Mouse (Mus musculus) layer of hippocampus, postnatal 36 days (tissue): ENCODE data around the gene Tinagl1. TPM values are rescaled to one million over a fixed set of nuclear protein-coding genes. Genes with fewer than 3 reads are reported as not detected.
A peak's percentile ranks its signal among the peaks of the same experiment; 100 is the strongest.

Source experiments
- DNase-seq, 2 experiments: peaks; one replicate each; pipeline ENCODE4 v3.0.0; 2022
- total RNA-seq, 2 experiments: library from RNA; stranded (reverse); gene quantifications; 2 replicates each; pipeline ENCODE4 v1.2.3; 2021

The Tinagl1 gene
- 1 to 10 TPM; 6.2 to 9.9 TPM for total RNA-seq

- no peak for DNase-seq
Observed at GRCm38 (mm10) chr4:130175072-130175711, at the start of gene Tinagl1. Gene Tinagl1, minus strand, starts transcription at chr4:130175122.

DNA sequence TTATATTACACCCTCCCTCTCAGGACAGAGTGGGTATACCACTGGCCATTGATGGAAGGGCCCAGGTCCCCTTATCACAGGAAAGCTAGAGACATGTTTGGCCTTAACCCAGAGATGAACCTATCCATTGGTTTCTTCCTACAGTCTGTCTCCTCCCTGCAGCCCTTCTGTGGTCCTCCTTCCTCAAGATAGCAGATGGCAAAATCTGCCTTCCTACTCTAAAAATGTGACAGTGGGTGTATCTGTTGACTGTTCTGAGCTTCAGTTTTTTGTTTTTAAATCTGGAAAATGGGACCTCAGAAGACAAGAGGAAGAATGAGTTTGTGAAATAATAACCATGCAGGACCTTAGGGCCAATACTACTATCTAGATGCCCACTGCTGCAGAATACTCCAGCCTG lies 49.1 kb upstream of the Tinagl1 start:
- no peak for DNase-seq

GRCm38 (mm10) chr4:130222179-130222578 lies 47.3 kb upstream of the Tinagl1 start, which contains the start of gene Gm853:
Gene Gm853, minus strand, starts transcription at chr4:130222401.
- DNase-seq: no peak

DNA sequence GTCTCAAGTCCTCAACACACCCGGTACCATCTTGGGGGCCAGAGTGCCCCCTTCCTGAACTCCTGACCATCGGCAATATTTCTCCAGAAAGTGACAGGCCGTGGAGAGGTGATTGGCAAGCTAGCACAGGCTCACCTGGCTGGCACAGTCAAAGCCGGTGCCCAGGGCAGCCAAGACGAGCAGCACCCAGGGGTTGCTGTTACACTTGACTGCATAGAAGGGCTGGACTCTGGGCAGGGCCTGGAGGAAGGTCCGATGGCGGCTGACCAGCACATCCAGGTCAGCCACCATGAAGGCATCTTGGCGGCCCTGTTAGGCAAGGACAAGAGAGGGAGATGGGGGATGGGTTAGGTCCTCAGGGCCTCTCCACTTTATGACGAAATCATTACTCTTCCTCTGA lies 45.3 kb upstream of the Tinagl1 start:
- no peak for DNase-seq

- DNase-seq: no peak
Observed at GRCm38 (mm10) chr4:130215392-130215791, 40.5 kb upstream of the Tinagl1 start.

DNA sequence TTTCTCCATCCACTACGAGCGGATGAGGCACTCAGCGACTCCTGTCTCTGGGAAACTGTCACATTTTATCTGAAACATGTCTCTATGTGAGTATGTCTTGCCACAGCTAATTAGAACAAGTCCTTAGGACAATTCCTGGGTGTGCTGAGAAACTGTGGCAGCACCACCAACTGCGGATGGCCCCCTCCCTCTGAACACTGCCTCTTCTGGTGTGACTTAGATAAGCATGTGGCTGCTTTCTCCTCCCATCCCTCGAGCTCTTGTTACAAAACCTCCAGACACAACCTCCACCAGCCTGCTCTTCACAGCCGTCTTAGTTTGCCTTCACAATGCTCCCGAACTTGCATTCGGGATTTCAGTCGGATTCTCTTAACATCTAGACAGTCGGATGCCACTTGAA lies 38.9 kb upstream of the Tinagl1 start:
- DNase-seq: no peak

GRCm38 (mm10) chr4:130213197-130213596 lies 38.3 kb upstream of the Tinagl1 start:
- DNase-seq: no peak

GRCm38 (mm10) chr4:130212421-130212820 lies 37.5 kb upstream of the Tinagl1 start:
- no peak for DNase-seq

- no peak for DNase-seq
Observed at GRCm38 (mm10) chr4:130211870-130212269, 36.9 kb upstream of the Tinagl1 start.

DNA sequence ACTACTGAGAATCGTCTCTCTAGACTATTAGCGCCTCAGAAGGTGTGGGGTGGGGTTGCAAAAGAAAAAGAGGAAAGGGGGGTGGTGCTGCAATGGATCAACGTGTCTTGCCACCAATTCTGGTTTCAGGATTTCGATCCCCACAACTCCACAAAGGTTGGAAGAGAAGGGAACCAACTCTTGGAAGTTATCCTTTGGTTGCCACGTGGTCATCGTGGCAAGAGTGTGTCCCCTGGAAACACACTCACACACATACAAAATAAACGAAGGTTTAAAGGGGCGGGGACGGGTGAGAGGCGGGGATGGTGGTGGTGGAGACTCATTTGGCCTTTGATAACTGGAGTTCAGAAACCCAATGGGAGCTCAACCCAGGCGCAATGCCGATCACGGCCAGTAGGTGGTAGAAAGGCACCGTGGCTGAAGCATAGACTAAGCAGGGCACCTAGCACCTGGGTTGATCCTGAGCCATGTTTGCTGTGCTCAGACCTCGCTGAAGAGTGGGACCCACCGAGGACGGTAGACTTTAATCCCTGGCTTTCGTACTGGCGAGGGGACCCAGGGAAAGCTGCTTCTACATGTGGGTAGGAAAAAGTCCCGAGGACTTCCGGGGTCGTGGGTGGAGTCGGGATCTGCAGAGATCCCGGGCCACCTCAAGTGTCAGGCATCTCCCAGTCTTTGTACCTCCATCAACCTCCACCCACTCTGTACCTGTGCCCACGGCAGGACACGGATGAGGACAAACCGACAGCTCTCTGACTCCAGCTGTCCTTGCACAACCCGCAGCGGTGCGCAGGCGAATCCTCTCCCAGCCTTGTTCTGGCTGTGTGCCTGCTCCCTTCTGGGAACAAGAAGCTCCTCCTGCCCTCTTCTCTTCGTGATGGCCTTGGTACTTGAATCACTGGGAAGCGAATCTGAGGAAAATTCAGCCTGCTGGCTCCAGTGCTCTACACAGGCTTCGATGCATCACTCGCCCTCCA lies 24.1 kb upstream of the Tinagl1 start:
- peak; percentile 87 for DNase-seq

DNA sequence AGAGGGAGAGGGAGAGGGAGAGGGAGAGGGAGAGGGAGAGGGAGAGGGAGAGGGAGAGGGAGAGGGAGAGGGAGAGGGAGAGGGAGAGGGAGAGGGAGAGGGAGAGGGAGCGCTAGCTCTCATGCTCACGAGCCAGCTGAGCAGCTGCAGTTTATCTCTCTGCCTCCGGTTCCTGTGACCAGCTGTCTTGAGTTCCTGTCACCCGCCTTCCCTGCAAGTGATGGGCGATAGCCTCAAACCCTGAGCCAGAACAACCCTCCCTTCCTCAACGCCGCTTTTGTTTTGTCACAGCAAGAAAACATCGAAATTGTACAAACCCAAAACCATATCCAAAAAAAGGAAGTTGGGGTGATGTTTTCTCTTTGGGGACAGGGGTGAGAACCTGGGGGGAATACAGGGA lies 21.6 kb upstream of the Tinagl1 start:
- no peak for DNase-seq

GRCm38 (mm10) chr4:130195924-130196323 lies 21.0 kb upstream of the Tinagl1 start:
- DNase-seq: no peak

DNA sequence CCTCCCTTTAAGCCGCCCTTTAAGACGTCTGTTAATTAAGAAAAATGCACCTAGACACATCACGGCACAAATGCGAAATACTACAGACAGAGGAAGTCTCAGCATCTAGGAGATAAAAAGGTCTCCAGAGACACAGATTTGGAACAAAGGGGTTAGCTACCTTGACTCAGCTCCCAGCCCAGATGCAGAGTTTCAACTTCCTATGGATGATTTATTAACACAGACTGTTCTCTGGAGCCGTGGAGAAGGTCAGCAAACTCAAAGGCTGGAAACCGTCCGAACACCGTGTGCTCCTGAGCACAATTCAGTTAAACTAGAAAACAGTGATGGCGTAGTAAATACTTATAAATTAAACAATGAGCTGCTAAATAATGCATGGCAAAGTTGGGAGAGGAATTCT lies 17.3 kb upstream of the Tinagl1 start:
- no peak for DNase-seq

DNA sequence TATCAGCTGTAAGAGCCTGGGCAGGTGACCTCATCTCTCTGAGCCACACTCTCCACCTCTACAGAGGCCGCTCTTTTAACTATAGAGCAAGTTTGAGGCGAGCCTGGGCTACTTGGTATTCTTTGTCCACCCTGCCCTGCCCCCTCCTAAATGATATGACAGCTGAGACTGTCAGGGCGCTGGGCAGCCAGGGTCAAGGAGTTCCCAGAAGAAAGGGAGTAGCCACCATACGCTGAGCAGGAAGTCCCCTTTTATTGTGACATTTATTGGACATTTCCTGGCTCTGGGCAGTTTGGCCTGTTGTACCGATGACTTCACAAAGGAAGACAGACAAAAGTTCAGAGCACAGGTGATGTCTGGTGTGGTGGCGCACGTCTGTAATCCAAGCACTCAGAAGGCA lies 14.7 kb upstream of the Tinagl1 start:
- DNase-seq: no peak

DNA sequence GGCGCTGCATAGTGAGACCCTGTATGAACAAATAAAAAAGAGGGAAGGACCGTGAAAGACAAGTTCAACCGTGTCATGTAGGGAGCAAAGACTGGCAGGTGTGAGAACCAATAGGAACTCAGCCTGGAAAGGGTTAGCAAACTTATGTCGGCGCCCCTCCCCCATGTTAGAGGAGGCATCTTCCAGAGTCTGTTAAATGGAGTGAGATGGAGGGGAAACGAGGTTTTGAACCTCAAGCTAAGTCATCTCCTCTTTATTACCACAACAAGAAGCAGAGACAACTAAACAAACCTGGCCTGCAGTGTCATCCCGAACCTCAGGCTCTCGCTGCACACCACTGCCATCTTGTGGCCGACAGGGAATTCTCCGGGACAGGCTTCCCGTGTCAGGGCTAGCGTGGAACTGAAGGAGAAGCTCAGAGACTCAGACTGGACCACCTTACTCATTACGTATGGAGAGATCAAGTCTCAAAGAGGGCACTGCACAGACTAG lies 13.9 kb upstream of the Tinagl1 start:
- peak; percentile 81 for DNase-seq

DNA sequence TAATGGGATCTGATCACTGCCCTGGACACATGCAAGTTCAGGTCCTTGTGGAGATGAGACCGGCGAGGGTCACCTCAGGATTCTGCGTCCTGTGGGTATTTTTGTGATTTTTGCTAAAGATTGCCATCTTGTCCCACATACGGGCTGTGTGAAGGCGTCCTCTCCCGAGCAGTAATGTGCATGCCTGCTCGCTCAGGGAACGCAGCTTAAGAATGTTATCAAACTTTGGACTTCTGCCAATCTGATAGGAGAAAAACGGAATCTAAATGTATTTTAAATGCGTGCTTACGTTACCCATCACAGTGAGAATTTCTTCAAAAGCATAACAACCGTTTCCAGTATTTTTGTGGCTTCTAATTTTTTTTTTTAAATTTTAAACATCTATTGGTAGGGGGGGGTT lies 12.0 kb upstream of the Tinagl1 start:
- DNase-seq: no peak

- DNase-seq: no peak
Observed at GRCm38 (mm10) chr4:130186450-130186849, 11.5 kb upstream of the Tinagl1 start.

- no peak for DNase-seq
Observed at GRCm38 (mm10) chr4:130183879-130184278, 9.0 kb upstream of the Tinagl1 start.

DNA sequence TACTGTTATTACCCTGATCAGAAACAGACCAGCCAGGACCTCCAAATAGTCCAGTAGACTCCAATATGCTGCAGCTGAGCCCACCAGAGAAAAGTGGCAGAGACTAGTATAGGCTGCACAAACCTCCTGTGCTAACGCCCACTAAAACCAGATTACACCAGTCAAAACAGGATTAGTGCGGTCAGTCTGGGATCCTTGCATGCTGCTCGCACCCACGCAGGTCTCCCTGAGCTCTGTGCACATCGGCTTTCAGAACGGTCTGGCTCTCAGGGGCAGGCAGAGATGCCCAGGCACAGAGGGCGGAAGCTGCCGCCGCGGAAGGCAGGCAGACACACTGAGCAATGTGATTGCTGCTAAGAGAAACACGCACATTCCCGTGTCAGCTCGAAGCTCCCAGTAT lies 8.1 kb upstream of the Tinagl1 start:
- DNase-seq: no peak

GRCm38 (mm10) chr4:130181886-130182285 lies 7.0 kb upstream of the Tinagl1 start:
- DNase-seq: no peak

DNA sequence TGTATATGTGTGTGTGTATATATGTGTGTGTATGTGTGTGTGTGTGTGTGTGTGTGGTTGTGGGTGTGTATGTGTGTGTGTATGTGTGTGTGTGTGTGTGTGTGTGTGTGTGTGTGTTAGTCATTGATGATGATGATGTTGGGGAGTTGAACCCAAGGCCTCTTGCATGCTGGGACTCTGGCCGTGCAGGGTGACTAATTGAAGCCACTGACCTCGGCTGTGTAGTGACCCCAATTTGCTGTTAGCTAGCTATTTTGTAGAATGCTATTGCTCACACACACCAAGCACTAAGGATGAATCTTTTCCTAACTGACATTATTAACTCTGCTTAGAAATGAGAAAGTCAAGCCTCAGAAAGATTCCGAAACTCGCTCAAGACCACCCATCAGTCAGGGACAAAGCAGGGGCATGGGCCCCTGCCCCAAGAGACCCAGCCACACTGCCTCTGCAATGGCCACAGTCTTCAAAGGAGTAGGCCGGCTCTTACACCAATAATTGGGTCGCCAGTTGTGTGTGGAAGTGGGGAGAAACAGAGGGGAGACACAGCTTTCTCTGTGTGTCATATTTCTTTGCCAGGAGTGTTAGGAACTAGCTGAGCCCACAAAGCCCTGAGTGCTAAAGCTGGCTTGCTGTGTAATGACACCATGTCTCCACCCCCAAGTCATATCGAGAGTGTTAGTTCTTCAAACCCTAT lies 6.1 kb upstream of the Tinagl1 start:
- no peak for DNase-seq

GRCm38 (mm10) chr4:130179876-130180275 lies 5.0 kb upstream of the Tinagl1 start:
- no peak for DNase-seq

DNA sequence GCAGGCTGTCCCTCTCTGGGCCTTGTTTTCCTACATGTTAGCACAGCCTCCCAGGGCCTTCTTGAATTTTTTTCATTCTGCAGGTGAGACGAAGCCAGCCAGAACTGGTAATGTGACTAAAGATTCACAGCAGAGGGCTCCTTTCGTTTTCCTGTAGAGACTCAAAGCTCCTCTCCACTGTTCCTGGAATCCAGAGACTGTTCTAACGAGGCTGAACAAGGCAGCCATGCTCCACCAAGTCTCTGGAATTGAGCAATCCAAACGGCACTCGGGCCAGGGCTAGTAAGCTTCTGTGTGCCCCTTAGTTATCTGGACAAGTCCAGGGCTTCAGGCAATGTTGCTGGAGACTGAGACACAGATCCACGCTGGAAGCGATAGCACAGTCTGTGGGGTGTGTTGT lies 2.6 kb upstream of the Tinagl1 start:
- no peak for DNase-seq
